Mouse (Mus musculus): Measurements from ENCODE around the gene Tmem259. TPM values are rescaled to one million over a fixed set of nuclear protein-coding genes. Genes with fewer than 3 reads are reported as not detected.

The Tmem259 gene
- polyA plus RNA-seq, 1 experiment from 2014 or later, result 16.4 TPM

DNA sequence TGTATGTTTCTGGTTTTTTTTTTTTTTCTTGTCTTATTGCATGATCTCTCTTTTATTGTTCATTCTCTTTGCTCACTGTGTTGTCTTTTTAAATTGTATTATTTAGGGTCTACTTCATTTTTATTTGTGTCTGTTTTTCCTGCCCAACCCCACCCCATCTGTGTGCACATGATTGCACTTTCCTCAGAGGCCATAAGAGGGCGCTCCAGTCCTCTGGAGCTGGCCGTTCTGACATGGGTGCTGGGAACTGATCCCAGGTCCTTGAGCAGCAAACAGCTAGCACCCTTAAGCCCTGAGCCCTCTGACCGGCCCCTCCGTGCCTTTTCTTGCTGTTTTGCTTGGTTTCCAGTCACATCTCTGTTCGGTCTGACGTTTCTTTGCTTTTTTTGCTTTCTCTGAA, 7.4 kb upstream of the Tmem259 start:
- 87% methylated on average over 6 of the region's 6 CpGs for WGBS
- Histone ChIP-seq H3K36me3 (peaks cover 54% of the 10 kb centered on the region), H3K9me3 (replicated peaks) (0 out of 2 replicates have a peak, but pooled peaks cover 4% of the 10 kb centered on the region), H3K27me3 (ENCODE audit: low read depth, poor library complexity, severe bottlenecking) (no peaks in the 10 kb centered on the region), H3K4me3 (0 out of 2 replicates have a peak overlapping the region, but pooled peaks have one; percentile 1), H3K4me1 (peaks cover 50% of the 10 kb centered on the region), H3K27ac (no peak overlapping the region)
- no peak for DNase-seq (ENCODE audit: low spot score)

DNA sequence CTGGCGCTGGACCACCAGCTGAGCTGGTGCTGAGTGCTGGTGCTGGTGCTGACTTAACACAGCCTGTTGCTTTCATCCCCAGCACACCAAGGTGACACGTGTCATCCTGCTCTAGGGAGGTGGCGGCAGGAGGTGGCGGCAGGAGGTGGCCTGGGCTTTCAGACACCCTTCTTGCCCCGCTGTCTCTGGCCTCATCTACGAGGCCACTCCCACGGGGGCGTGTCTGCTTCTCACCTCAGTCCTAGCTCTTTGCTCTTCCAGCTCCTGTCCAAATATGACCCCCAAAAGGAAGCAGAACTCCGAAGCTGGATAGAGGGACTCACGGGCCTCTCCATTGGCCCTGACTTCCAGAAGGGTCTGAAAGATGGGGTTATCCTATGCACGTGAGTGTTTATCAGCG, 7.0 kb upstream of the Tmem259 start:
- Histone ChIP-seq H3K36me3 (peaks cover 54% of the 10 kb centered on the region), H3K9me3 (replicated peaks) (0 out of 2 replicates have a peak, but pooled peaks cover 4% of the 10 kb centered on the region), H3K27me3 (ENCODE audit: low read depth, poor library complexity, severe bottlenecking) (no peaks in the 10 kb centered on the region), H3K4me3 (peak overlapping the region; percentile 65), H3K27ac (peak overlapping the region; percentile 12), H3K4me1 (peaks cover 50% of the 10 kb centered on the region)
- no peak for DNase-seq (ENCODE audit: low spot score)
- WGBS, result 62% methylated on average over 12 of the region's 12 CpGs

DNA sequence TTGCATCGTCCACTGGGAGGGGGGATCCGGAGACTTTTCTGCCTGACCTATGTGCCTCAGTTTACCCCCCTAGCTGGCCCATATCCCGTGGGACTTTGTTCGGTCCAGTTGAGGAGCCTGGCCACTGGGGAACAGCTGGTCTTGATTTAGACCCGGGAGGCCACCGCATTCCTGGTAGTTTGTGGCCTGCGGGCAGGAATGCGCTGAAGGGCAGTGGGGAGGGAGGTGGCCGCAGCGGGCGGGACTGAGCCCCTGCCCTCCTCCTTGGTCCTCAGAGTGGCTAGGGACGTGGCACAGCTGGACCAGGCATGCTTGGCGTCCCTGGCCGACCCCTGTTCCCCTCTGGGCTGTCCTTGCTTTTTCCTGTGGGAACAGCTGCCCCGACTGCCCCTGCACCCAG, 5.7 kb upstream of the Tmem259 start:
- H3K4me3 ChIP-seq, result peak overlapping the region; percentile 65
- H3K27ac ChIP-seq, result peak overlapping the region; percentile 93
- DNase-seq (ENCODE audit: low spot score), result peak; percentile 86
- WGBS, result 6% methylated on average over 15 of the region's 15 CpGs
- H3K4me1 ChIP-seq, result peaks cover 56% of the 10 kb centered on the region
- H3K27me3 ChIP-seq (ENCODE audit: low read depth, poor library complexity, severe bottlenecking), result no peaks in the 10 kb centered on the region
- 0 out of 2 replicates have a peak, but pooled peaks cover 4% of the 10 kb centered on the region for H3K9me3 ChIP-seq (replicated peaks)
- H3K36me3 ChIP-seq, result peaks cover 43% of the 10 kb centered on the region

DNA sequence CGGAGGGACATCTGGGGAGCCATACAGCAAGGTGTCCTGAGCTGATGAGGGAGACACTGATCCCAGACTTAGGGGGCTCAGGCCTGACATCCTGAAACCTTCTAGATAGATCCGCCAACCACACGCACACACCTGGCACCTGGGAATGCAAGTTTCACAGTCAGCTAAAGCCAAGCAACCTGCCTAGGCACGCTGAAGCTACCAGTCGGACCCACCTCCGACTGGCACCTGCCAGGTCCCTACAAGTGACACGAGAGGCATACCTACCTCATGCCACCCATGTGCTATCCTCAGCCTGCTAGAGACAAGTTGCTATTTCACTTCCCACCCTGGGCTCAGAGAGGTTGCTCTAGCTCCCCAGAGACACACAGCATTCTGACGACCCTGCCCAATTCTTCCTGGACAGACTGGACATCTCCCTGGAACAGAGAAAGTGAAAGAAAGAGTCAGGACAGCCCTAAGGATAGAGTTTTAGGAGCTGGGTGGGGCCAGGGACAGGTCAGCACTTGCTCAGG, 5.2 kb upstream of the Tmem259 start:
- WGBS, result 36% methylated on average over 8 of the region's 8 CpGs
- DNase-seq (ENCODE audit: low spot score), result peak; percentile 58
- Histone ChIP-seq H3K36me3 (peaks cover 37% of the 10 kb centered on the region), H3K27ac (peak overlapping the region; percentile 93), H3K9me3 (replicated peaks) (0 out of 2 replicates have a peak, but pooled peaks cover 4% of the 10 kb centered on the region), H3K4me3 (peak overlapping the region; percentile 65), H3K4me1 (peaks cover 56% of the 10 kb centered on the region), H3K27me3 (ENCODE audit: low read depth, poor library complexity, severe bottlenecking) (no peaks in the 10 kb centered on the region)

DNA sequence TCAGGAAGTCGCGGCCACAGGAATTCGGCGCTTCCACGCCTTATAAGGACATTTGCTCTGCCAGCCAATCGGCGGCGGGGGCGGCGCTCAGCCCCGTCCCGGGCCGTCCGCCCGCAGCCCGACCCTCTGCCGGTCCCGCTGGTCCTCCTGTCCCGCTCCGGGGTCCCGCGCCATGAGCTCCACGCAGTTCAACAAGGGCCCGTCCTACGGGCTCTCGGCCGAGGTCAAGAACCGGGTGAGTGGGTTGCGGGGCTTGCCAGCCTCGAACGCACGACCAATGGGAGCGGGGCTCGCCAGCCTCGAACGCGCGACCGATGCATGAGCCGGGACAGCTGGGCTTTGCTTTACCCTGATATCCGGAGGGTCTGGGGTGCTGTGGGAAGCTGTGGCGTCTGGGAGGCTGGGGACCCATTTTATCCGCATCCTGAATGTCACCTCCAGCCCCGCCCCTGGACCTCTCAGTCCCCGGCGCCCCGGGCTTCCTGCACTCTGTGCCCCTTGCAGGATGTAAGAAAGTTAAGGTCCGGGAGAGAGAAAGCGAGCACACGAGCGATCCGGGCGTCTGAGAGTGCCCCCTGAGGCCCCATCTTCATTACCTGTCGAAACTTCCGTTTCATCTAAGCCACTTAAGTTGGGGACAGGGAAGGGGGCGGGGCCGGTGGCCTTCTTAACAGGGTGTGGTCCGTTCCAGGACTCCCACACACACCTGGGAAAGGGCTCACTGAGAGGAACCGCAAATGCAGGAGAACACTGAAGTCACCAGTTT, 4.6 kb upstream of the Tmem259 start, which contains the start of gene Cnn2:
TSS of gene Cnn2 (plus strand) at position 79 of the 766 bp plus-strand sequence.
- peak within 1 kb of the TSS; percentile 93 for H3K27ac ChIP-seq
- H3K36me3 ChIP-seq, result peaks cover 31% of the 10 kb centered on the region
- no peaks in the 10 kb centered on the region for H3K27me3 ChIP-seq (ENCODE audit: low read depth, poor library complexity, severe bottlenecking)
- H3K4me3 ChIP-seq, result peak within 1 kb of the TSS; percentile 65
- under 1% methylated on average over 59 of the region's 59 CpGs for WGBS
- H3K9me3 ChIP-seq (replicated peaks), result 0 out of 2 replicates have a peak, but pooled peaks cover 4% of the 10 kb centered on the region
- peaks cover 56% of the 10 kb centered on the region for H3K4me1 ChIP-seq
- DNase-seq (ENCODE audit: low spot score), result peak; percentile 83

DNA sequence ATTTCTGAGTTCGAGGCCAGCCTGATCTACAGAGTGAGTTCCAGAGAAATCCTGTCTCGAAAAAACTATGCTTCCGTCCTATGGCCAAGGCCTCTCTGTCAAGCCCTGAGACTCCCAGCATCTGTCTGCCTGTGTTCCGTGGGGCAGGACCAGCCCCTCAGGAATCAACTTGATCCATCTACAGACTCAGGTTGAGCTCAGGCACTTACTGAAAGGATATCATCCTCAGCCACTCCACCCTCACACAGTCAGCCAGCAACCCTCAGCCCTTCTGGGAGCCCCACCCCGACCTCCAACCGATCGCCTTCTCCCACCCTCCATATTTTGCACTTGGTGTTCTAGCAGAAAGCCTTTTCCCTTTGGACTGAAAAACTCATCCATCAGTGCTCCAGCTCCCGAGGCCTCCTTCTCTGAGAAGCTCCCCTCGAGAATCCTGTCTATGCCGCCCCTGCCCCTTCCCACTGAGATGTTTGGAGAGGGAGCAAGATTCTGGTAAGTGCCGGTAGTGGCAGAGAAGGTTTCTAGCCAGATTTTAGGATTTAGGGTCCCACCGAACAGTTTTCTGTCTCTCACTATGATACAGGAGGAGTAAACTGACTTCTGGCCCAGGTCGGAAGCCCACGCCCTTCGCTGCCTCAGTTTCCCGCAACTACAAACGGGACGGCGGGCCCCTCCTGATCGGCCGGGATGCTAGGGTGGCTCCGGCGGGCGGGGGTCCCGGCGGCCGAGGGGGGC, 3.8 kb upstream of the Tmem259 start:
- WGBS, result 10% methylated on average over 27 of the region's 27 CpGs
- H3K4me1 ChIP-seq, result peaks cover 64% of the 10 kb centered on the region
- peak overlapping the region; percentile 65 for H3K4me3 ChIP-seq
- 0 out of 2 replicates have a peak, but pooled peaks cover 4% of the 10 kb centered on the region for H3K9me3 ChIP-seq (replicated peaks)
- DNase-seq (ENCODE audit: low spot score), result no peak
- peaks cover 23% of the 10 kb centered on the region for H3K36me3 ChIP-seq
- H3K27me3 ChIP-seq (ENCODE audit: low read depth, poor library complexity, severe bottlenecking), result no peaks in the 10 kb centered on the region
- peak overlapping the region; percentile 93 for H3K27ac ChIP-seq

DNA sequence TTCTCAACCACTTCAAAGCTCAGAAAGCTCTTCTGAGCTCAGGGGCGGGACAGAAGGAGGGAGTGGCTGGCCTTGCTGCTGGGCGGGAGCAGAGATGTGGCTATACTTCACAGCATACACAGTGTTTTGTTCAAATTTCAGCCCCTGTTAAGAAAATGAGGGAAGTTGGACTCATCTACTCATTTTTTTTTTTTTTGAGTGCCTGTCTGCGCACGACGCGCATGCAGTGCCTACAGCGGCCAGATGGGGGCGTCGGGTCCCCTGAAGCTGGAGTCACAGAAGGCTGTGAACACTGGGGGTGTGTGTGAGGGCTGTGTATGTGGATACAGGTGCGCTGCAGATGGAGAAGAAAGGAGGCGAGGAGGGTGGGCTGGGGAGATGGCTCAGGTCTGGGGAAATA, 2.8 kb upstream of the Tmem259 start:
- WGBS, result 6% methylated on average over 11 of the region's 11 CpGs
- peak overlapping the region; percentile 65 for H3K4me3 ChIP-seq

DNA sequence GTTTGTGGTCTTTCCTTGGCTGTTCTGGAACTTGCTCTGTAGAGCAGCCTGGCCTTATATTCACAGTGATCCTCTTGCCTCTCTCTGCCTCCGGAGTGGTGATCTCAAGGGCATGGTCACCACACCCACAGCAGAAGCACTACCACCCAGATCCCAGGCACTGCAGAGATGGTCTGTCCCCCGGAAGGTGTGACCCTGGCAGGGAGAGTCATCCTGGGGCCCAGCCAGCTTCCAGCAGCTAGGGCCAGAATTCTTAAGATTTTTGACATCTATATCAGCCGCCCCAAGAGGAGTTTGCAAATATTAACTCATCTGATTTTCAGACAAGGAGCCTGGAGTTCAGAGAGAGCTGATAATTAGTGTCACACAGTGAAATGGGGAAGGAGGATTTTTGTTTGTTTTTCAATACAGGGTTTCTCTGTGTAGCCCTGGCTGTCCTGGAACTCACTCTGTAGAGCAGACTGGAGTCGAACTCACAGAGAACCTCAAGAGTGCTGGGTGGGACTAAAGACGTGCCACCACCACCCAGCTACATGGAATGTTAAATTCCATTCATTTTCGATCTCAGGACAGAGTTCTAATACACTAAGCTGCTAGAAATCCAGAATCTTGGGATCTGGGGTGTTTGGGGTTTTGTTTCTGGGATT, 2.2 kb upstream of the Tmem259 start:
- 46% methylated on average over 6 of the region's 6 CpGs for WGBS
- no peak for DNase-seq (ENCODE audit: low spot score)
- H3K27ac ChIP-seq, result peak overlapping the region; percentile 93; the same call in 1 of the 2 replicates
- H3K4me1 ChIP-seq, result peaks cover 71% of the 10 kb centered on the region
- peaks cover 17% of the 10 kb centered on the region for H3K36me3 ChIP-seq
- 0 out of 2 replicates have a peak, but pooled peaks cover 4% of the 10 kb centered on the region for H3K9me3 ChIP-seq (replicated peaks)
- peak overlapping the region; percentile 80 for H3K4me3 ChIP-seq
- no peaks in the 10 kb centered on the region for H3K27me3 ChIP-seq (ENCODE audit: low read depth, poor library complexity, severe bottlenecking)

More for the DNA sequence above, 2.8 kb upstream of the Tmem259 start:
- Histone ChIP-seq H3K27me3 (ENCODE audit: low read depth, poor library complexity, severe bottlenecking) (no peaks in the 10 kb centered on the region), H3K4me1 (peaks cover 71% of the 10 kb centered on the region), H3K36me3 (peaks cover 18% of the 10 kb centered on the region), H3K9me3 (replicated peaks) (0 out of 2 replicates have a peak, but pooled peaks cover 4% of the 10 kb centered on the region), H3K27ac (peak overlapping the region; percentile 93)
- peak; percentile 92 for DNase-seq (ENCODE audit: low spot score)

DNA sequence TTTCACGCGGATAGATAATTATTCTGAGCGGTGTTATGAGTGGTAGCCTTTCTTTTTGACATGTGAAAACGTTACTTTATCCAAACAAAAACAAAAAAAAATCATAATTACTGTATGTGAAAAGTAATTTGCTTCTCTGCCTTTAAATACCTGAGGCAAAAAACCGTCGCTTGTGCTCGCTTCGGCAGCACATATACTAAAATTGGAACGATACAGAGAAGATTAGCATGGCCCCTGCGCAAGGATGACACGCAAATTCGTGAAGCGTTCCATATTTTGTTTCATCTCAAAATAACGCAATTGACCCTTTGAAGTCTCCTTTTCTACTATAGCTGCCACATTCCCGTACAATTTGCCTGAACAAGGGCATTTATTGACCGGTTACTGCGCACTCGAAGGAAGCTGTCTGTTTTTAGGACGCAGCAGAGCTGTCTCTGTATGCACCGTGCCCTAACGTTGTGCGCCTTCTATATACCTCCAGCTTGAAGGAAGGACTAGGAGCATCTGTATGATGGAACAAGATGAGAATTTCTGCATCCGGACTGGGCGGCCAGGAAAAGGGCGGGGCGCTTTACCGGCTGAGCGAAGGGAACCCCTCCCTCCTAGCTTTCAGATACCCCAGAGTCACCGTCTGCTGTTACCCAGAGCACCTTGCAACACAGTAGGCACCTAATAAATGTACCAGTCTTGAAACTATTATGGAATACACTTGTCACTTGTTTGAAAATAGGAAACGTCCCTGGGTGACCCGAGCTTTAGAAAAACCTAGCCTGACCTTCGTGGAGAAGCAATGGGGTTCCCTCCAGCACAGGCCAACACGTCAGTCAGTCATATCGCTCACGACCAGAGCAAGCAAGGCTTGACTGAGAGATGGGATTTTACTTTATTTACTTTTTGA, 1.5 kb upstream of the Tmem259 start:
- Histone ChIP-seq H3K4me1 (peaks cover 64% of the 10 kb centered on the region), H3K36me3 (peaks cover 17% of the 10 kb centered on the region), H3K9me3 (replicated peaks) (no peaks in the 10 kb centered on the region), H3K4me3 (peak overlapping the region; percentile 80), H3K27ac (peak overlapping the region; percentile 92), H3K27me3 (ENCODE audit: low read depth, poor library complexity, severe bottlenecking) (no peaks in the 10 kb centered on the region)
- DNase-seq (ENCODE audit: low spot score), result peak; percentile 68
- WGBS, result 6% methylated on average over 35 of the region's 35 CpGs

DNA sequence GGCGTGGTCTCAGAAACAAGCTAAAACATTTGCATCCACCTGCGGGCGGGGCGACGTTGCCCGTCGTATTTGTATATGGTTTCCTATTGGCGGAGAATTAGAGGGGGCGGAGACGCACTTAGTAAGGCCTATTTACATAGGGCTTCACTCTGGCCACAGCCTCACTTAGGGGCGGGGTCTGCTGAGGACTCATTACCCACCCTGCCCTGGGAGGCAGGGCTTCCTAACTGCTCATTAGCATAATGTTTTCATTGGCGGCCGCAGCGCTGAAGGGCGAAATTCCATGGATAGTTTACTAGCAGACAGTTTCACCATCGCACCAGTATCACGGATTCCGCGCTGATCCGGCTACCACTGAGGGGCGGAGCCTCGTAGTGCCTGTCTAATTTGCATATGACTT, 741 bp upstream of the Tmem259 start:
- Histone ChIP-seq H3K27ac (peak overlapping the region; percentile 92), H3K4me1 (peaks cover 58% of the 10 kb centered on the region), H3K36me3 (peaks cover 24% of the 10 kb centered on the region), H3K27me3 (ENCODE audit: low read depth, poor library complexity, severe bottlenecking) (no peaks in the 10 kb centered on the region), H3K9me3 (replicated peaks) (no peaks in the 10 kb centered on the region), H3K4me3 (peak overlapping the region; percentile 80)
- peak; percentile 89 for DNase-seq (ENCODE audit: low spot score)
- 0% methylated on average over 22 of the region's 22 CpGs for WGBS

DNA sequence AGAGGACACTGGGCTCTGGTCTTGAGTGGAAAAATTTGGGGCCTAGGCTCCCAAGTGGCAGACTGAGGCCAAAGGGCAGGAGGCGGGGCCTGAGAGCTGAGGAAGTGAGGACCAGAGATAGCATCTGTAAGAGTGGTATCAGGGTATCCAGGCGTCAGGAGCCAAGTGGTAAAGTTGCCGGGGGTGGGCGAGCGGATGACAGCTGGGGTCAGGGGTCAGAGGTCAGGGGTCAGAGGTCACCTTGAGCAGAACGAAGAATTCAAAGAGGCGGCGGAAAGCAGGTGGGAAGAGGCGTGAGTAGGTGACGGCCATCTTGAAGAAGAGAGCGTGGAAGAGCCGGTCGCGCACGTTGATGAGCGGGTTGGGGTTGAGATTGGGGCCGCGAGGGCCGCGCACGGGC, 460 bp downstream of the Tmem259 start:
- under 1% methylated on average over 21 of the region's 21 CpGs for WGBS
- Histone ChIP-seq H3K27me3 (ENCODE audit: low read depth, poor library complexity, severe bottlenecking) (no peaks in the 10 kb centered on the region), H3K9me3 (replicated peaks) (no peaks in the 10 kb centered on the region), H3K4me3 (peak overlapping the region; percentile 80), H3K36me3 (peaks cover 36% of the 10 kb centered on the region), H3K4me1 (peaks cover 46% of the 10 kb centered on the region), H3K27ac (peak overlapping the region; percentile 92)
- DNase-seq (ENCODE audit: low spot score), result peak; percentile 73
